Mouse (Mus musculus) urinary bladder, adult 2 months (tissue): ENCODE data around the gene Cdc40. TPM values are rescaled to one million over a fixed set of nuclear protein-coding genes. Genes with fewer than 3 reads are reported as not detected.

ENCODE experiments used
- DNase-seq: peaks from one replicate; pipeline ENCODE4 v3.0.0; 2022; ENCODE audit warnings: low spot score
- polyA plus RNA-seq: library from polyadenylated mRNA; depleted of rRNA; stranded (reverse); fragments of >200 nt; gene quantifications from 2 replicates; pipeline ENCODE4 v1.2.3, GENCODE M21; 2012; rRNA removed

Cdc40 gene
- 15.3 and 15.6 TPM in 2 replicates for polyA plus RNA-seq

GRCm38 (mm10) chr10:40882831-40883643, at the start of gene Cdc40, which contains the start of gene Wasf1:
Gene Cdc40, minus strand, starts transcription at chr10:40883311.
Gene Wasf1, plus strand, starts transcription at chr10:40883475.
- DNase-seq = peak; percentile 74

- no peak for DNase-seq
Observed at GRCm38 (mm10) chr10:40919464-40919863, 36.4 kb upstream of the Cdc40 start.

- no peak for DNase-seq
Observed at GRCm38 (mm10) chr10:40918669-40919440, 35.7 kb upstream of the Cdc40 start.

- no peak for DNase-seq
Observed at GRCm38 (mm10) chr10:40915240-40915639, 32.1 kb upstream of the Cdc40 start.

- no peak for DNase-seq
Observed at GRCm38 (mm10) chr10:40910811-40911210, 27.7 kb upstream of the Cdc40 start.

- DNase-seq = no peak
Observed at GRCm38 (mm10) chr10:40908580-40908979, 25.5 kb upstream of the Cdc40 start.

- no peak for DNase-seq
Observed at GRCm38 (mm10) chr10:40906802-40907201, 23.7 kb upstream of the Cdc40 start.

- DNase-seq = no peak
Observed at GRCm38 (mm10) chr10:40906131-40906530, 23.0 kb upstream of the Cdc40 start.

GRCm38 (mm10) chr10:40901786-40902185, 18.7 kb upstream of the Cdc40 start:
- no peak for DNase-seq

GRCm38 (mm10) chr10:40896656-40897055, 13.5 kb upstream of the Cdc40 start:
- no peak for DNase-seq

GRCm38 (mm10) chr10:40895765-40896164, 12.7 kb upstream of the Cdc40 start:
- no peak for DNase-seq

GRCm38 (mm10) chr10:40889146-40889545, 6.0 kb upstream of the Cdc40 start:
- DNase-seq = no peak

- DNase-seq = no peak
Observed at GRCm38 (mm10) chr10:40887316-40887715, 4.2 kb upstream of the Cdc40 start.

GRCm38 (mm10) chr10:40885432-40885831, 2.3 kb upstream of the Cdc40 start:
- no peak for DNase-seq

GRCm38 (mm10) chr10:40884279-40884806, 1.2 kb upstream of the Cdc40 start:
- DNase-seq = peak; percentile 28

GRCm38 (mm10) chr10:40883644-40884278, 650 bp upstream of the Cdc40 start:
- DNase-seq = peak; percentile 25

GRCm38 (mm10) chr10:40882333-40882732, 778 bp downstream of the Cdc40 start:
- DNase-seq = no peak

GRCm38 (mm10) chr10:40881236-40881635, 1.9 kb downstream of the Cdc40 start:
- no peak for DNase-seq

- no peak for DNase-seq
Observed at GRCm38 (mm10) chr10:40879969-40880368, 3.1 kb downstream of the Cdc40 start.

GRCm38 (mm10) chr10:40878246-40878645, 4.9 kb downstream of the Cdc40 start:
- no peak for DNase-seq

GRCm38 (mm10) chr10:40872052-40872451, 11.1 kb downstream of the Cdc40 start:
- no peak for DNase-seq

GRCm38 (mm10) chr10:40871301-40871700, 11.8 kb downstream of the Cdc40 start:
- DNase-seq = no peak
